Mouse (Mus musculus): ENCODE data around the gene Ephb3. TPM values are rescaled to one million over a fixed set of nuclear protein-coding genes. Genes with fewer than 3 reads are reported as not detected.

Ephb3 gene
- total RNA-seq, 2 experiments from 2014 or later = 8.4 to 11.7 TPM

DNA sequence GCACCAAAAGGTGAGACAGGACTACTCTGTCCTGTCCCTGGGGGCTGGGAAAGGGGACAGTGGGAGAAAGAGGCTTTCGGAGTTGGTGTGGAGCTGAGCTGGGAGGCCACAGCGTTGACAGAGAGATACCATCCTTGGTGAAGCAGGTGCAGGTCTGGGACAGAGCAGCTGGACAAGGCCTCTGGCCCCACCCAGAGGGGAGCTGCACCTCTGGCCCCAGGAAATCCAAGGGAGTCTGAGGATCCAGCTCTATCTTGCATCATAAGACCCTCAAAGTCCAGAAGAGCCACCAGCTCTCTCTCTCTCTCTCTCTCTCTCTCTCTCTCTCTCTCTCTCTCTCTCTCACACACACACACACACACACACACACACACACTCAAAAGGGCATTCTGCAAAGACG, 40.2 kb downstream of the Ephb3 start:
- intact Hi-C loops (cut with DNase I) = loop anchor here (5.0 kb wide), 2 partner anchors 47 to 147 kb away; no protein-coding TSS in a partner anchor
- no peak for DNase-seq

DNA sequence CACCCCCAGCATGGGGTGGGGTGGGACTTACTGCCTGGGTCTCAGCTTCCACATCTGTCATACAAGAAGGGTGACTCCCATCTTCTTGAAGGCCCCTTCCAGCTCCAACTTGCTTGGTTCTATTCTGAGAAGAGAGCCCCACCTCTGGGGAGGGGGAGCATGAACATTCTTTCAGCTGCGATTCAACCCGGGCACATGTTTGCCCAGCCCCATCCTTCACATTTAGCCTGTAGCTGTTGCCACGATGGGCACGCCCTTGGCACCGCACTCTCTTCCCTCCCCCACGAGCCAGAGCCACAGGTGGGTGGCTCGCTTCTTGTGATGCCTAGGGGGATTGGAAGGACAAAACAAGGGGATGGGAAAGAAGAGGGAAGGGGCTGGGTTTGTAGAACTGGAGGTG, 40.8 kb downstream of the Ephb3 start:
- no peak for DNase-seq
- intact Hi-C loops (cut with DNase I) = loop anchor here (5.0 kb wide), 2 partner anchors 47 to 147 kb away; no protein-coding TSS in a partner anchor

DNA sequence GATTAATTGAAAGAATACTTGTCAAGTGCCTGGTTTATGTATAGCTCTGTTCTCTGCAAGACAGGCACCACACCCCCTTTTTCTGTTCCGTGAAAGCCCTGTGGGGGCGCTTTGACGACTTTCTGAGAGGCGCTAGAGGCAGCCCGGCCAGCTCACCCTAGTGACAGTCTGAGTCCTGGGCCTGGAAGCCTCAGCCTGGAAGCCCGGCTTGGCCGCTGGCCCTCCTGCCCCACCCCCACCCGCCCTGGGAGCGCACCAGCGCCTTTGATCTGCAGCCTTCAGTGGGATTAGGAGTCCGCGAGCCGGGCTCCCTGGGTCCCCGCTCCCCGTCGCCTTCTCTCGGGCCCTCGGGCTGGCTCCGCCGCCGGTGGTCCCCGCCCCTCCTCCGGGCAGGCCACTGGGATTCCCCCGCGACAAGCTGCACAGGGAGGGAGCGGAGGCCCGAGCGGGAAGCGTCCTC, 41.4 kb downstream of the Ephb3 start:
- intact Hi-C loops (cut with DNase I) = loop anchor here (1.0 to 5.0 kb wide), 4 partner anchors 39 to 166 kb away; no protein-coding TSS in a partner anchor
- peak; percentile 92 to 93 for DNase-seq

DNA sequence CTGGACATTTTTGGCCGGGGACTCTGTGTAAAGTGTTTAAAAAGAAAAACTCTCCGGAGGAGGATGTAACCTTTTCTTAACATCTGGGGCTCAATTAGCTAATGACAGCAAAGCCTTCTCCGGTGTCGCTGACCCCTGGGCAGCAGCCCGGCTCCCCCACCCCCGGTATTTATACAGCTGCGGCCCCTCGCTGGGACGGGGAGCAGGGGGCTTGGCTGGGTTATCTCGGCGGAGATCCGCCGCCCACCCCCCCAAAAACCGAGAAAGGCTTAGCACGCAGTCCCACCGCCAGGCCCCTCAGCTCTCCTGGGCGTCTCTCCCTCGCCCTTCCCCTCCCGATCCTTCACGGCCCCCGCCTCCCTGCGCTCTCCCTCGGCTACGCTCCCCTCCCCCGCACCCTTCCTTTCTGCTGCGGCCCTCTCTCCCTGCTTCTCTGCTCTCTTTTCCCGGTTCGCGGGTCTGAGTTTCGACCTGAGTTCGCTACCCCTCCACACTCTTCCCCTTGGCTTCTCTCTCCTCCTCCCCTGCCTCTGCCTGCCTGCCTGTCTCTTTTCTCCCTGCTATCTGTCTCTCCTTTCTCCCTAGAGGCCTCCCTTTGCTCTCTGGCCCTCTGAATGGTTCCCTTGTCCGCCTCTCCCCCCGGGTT, 42.0 kb downstream of the Ephb3 start:
- intact Hi-C loops (cut with DNase I) = loop anchor here (1.0 to 5.0 kb wide), 4 partner anchors 40 to 166 kb away; no protein-coding TSS in a partner anchor
- peak; percentile 52 to 64 for DNase-seq

DNA sequence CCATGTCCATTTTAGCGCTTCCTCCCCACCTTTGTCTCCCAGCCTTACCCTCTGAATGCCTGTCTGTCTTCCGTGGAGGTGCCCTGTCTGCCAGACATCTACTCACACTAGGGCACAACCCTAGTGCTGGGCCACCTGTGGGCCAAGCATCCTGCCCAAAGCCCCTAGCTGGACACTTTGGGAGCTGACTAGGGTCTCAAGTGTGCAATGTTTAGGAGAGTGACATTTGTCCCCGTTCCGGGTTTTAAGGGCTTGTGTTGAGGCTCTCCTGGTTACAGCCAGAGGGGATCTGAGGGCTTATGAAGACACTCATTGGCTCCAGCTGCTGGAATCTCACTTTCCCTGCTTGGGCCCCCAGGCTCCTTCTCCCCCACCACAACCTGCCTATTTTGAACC, 42.5 kb downstream of the Ephb3 start:
- DNase-seq = no peak
- intact Hi-C loops (cut with DNase I) = loop anchor here (2.0 to 5.0 kb wide), 3 partner anchors 40 to 145 kb away; no protein-coding TSS in a partner anchor

DNA sequence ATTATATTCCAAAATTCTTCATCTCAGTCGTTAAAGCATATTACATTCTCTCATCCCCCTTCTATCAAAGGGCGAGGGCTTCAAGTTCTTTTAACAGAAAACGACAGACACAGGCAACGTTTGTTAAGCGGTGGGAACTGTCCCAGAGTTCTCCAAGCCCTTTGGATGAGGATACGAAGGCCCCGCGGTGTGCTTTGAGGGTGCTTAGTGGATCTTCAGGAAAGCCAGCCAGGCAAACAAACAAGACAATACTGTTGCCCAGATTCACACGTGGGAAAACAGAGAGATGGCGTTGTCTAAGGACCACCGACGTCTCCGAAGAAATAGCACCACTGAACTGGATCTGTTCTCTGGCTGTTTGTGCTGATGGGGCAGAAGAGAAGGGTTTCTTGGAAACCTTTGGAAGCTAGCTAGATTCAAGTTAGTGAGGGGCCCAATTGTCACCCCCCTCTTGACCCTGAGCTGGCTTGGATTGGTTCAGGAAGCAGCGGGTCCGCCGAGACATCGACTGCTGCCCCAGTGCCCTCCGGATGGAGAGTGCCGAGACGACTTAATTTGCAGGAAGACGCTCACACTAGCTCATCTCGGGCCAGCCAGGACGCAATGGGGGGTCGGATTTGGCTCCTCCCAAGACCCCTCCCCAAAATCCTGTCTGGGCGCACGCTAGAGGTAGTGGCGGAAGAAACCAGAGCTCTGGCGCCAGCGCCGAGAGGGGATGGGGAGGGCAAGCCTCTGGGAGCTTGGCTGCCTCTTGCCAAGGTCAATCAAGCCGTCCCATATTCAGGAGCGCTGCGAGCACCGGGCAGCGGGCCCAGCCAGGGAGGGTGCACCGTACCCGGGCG, 43.5 kb downstream of the Ephb3 start:
- intact Hi-C loops (cut with DNase I) = loop anchor here (2.0 to 5.0 kb wide), 3 partner anchors 41 to 144 kb away; no protein-coding TSS in a partner anchor
- DNase-seq = peak; percentile 77 to 87

DNA sequence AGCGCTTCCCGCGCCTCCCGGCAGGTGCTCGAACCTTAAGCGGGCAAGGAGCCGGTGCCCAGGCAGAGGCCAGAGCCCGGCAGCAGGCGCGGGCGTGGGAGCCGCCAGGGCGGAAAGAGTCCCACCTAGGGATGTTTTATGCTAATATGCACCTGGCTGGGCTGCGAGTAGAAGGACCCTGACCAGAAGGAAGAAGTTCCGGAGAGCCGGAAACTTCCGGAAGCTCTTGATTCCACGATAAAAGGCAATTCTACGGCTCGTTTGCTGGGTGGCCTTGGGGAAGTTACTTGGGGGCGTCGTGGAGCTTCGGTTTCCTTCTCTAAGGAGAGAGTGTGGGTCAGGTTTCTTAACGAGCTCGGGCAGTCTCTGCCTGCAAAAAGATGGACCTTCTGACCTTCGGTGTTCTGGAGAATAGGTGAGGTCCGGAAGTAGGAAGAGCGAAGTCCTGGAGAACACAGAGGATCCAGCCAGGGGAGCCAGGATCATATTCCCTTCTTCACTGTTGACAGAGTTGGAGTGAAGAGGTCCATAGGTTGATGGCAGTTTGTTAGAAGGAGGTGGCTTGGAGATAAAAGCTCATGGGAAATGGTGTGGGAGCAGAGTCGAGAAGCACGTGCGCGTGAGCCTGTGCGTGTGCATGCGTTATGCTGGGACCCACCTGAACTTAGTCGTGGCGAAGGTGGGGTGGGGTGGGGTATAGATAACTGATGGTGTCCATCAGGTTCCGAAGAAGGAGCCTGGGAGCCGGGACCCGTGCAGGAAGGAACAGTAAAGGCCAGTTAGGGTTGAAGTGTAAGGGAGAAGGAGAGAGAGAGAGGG, 44.4 kb downstream of the Ephb3 start:
- intact Hi-C loops (cut with DNase I) = loop anchor here (5.0 kb wide), 2 partner anchors 43 to 143 kb away; no protein-coding TSS in a partner anchor
- DNase-seq = no peak

DNA sequence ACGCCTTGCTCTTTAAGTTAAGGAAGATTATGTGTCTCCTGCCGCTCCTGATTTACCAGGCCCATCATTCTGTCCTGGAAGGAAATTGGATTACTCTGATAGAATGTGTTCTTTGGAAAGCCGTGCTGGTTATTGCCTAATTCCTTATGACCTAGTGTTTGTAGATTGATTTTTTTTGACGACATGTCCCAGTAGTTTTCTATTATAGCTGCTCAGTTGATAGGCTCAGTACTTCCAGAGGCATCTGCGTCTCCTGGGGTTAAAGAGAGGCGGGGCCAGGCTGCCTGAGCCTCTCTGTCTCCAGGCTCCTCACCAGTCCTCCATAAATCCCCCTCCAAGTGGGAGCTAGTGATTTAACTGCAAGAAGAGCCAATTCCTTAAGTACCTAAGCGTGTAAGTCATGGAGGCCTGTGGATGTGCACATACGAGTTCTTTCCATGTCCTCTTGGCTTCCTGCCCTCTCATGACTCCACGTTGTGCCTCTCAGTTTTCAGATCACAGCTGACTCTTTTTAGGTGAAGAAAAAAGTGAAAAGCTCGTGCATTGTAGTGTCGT, 47.9 kb downstream of the Ephb3 start:
- no peak for DNase-seq
- intact Hi-C loops (cut with DNase I) = no loop called here

DNA sequence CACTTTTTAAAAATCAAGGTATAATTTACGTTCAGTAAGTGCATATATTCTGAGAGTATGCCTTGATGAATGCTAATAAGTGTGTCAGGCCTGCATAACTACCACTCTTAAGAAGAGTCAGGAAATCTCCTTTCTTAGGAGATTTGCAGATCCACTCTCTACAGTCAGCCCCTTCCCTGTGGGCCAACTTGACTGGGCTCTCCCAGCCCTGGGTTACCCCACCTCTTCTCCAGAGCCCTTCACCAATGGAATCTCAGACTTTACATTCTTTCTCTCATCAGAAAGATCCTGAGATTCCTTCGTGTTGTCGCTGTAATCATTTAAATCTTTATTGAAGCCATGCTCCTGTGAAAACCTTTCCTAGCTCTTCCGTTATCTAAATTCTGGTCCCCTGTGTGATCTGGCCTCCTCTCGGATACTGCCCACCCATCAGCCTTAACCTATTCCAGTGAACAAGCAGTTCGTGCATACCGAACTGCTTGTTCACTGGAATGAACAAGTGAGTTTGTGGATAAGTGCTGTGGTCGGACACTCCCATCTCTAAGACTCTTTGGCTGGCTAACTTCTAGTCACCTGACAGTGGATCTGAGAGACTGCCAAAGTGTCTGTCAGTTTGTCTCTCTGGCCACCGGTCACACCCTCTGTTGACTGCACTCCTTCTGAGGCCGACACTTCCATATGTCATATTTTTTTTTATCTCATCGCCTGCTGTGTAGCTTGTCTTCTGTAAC, 51.2 kb downstream of the Ephb3 start:
- intact Hi-C loops (cut with DNase I) = no loop called here
- DNase-seq = peak; percentile 63 to 66

DNA sequence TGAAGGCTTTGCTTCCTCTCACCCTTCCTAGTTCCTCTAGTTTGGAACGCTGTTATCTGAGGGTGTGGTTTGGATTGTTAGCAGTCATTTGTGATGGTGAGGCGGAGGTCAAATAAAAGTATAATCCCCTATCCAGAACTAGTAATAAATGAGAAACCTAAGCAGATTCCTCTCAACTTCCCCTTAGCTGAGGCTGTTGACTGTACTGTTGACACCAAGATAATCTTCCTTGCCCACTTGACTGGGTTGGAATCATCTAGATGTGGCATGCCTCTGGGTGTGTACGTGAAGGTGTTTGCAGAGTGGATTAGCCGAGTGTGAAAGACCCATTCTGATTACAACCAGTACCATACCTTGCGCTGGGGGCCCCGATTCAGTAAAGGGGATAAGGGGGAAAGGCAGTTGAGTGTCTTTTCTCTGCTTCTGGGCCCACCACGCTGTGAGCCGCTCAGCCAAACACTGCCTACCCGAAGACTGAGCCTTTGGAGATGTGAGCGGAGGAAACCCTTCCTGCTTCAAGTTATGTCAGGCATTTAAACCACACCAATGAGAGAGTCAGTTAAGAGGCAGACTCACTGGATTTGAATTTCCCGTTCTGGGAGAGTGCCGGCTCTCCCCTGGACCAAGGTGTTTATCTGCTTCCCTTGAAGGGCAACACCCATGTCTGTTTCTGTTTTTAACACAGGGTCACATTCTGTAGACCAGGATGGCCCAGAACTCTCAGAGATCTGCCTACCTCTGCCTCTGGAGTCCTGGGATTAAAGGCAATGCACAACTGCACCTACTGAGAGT, 52.2 kb downstream of the Ephb3 start:
- intact Hi-C loops (cut with DNase I) = no loop called here
- no peak for DNase-seq

DNA sequence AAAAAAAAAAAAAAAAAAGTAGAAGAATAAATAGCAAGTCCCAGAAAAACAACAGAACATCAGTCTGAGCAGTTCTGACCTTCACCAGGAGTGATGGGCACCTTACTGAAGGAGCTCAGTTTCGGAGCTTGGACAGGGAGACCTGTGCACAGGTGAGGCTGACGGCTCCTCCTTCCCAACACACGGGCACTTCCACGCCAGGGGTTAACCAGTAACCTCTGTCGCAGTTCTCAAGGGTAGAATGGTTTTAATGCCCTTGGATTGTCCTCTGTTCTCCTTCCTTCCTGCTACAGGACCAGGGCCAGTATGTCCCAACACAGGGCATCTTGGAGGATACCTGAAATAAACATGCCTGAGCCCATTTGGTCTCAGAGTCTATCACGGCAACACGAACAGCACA, 60.9 kb downstream of the Ephb3 start:
- DNase-seq = no peak
- intact Hi-C loops (cut with DNase I) = no loop called here

DNA sequence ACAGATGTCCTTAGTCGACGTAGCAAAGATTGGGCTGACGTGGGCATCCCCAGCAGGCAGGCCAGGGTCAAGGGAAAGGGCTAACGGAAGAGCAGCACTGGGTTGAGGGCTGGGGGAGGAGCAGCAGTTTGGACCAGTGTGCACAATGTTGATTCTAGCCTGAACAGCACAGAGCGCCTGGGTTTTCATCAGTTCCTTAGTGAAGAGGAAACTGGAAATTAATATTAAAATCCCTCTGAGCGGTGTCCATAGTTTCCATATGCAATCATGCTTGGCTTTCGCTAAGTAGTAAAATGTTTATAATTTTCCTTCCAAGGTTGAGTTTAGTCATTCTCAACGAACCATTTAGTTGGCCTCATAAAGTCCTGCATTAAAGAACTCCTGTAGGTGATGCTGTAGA, 65.2 kb downstream of the Ephb3 start:
- DNase-seq = no peak
- intact Hi-C loops (cut with DNase I) = no loop called here

DNA sequence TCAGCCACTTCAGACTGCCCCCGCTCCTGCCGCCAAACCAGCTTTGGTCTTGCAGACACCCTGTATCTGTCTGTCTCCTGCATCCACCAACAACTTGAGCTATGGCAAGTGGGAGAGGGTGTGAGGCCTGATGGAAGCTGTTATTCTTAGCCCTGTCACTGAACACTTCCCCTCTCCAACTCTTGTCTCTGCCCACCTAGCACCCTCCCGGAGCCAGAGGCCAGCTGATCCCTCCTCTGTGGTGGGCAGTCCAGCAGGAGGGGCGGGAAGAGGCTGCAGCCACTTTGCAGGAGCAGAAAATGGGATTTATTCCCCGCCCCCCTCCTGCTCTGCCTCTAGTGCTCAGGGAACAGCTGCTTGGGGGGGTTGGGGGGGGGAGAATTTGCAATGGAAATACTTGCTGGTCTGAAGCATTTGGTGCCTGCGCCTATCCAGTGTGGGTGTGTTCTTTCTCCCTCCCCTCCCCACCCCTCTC, 67.3 kb downstream of the Ephb3 start:
- no peak for DNase-seq

DNA sequence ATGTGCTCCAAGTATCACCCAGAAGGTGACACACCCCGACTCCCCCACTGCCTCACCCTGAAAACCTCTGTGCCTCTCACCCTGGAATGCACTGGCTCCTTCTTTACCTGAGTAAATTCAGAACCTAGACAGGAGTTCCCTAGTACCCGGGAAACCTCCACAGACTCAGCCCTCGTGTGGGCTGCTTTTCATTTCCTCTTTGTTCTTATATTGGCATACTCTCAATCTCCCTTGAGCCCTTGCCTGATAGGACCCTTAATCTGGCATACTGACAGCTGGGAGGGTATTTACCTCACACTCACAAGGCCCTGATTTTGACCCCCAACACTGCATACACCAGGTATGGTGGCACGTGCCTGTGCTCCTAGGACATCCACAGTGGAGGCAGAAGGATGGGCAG, 68.2 kb downstream of the Ephb3 start:
- intact Hi-C loops (cut with DNase I) = no loop called here
- DNase-seq = no peak

More for the DNA sequence above, 67.3 kb downstream of the Ephb3 start:
- intact Hi-C loops (cut with DNase I) = no loop called here

Small RNAs within 50 kb of the gene (microRNA-seq; reads per million reads assigned to microRNA genes)
- gene Mir7680 = 0 to 0.70 reads per million in 2 experiments

Other genes starting within 250 kb of the Ephb3 start
- not detected for gene Teddm3, start 50.8 kb upstream of the Ephb3 start, total RNA-seq (2021)
- gene Vps8, start 218.4 kb downstream of the Ephb3 start, total RNA-seq (2021) = 10 to 100 TPM; 23.0 to 23.2 TPM